Mouse (Mus musculus): ENCODE measurements around the gene Ift27.

- TF ChIP-seq CTCF (IDR thresholded peaks at IDR 0.05; ENCODE audit: borderline replicate concordance, extremely low read depth, insufficient read depth, insufficient read length) (no peak), POLR2A (IDR thresholded peaks at IDR 0.05; ENCODE audit: borderline replicate concordance, extremely low read depth, insufficient read depth, insufficient read length, poor library complexity, severe bottlenecking) (no peak)
Measured at GRCm38 (mm10) chr15:78134606-78135005, 39.3 kb downstream of the Ift27 start.
